Mouse (Mus musculus) hindbrain, embryonic 12.5 days (tissue): ENCODE measurements around the gene Gm6034. TPM values are rescaled to one million over a fixed set of nuclear protein-coding genes. Genes with fewer than 3 reads are reported as not detected.
"Not testable (repeated sequence)": the region's sequence is repeated elsewhere in the genome, so short reads cannot be mapped to it uniquely, and the experiment has no call there.

ENCODE experiments used
- ATAC-seq: fragments of 200-750 bp; cut with Nextera tagmentation; 2 replicates; pipeline ENCODE4 v1.8.0; 2017; ENCODE audit warnings: moderate TSS enrichment; ENCODE audit not compliant: low FRiP score
- H3K27ac ChIP-seq: fragments of 300-500 bp; sonication (generic); 2 replicates; pipeline ENCODE4 v1.5.1; 2016; ENCODE audit warnings: mild to moderate bottlenecking
- H3K27me3 ChIP-seq: fragments of 300-500 bp; sonication (generic); 2 replicates; pipeline ENCODE4 v1.6.1; 2016; ENCODE audit warnings: mild to moderate bottlenecking
- H3K36me3 ChIP-seq: fragments of 300-500 bp; sonication (generic); 2 replicates; pipeline ENCODE4 v1.6.1; 2016; ENCODE audit warnings: mild to moderate bottlenecking
- H3K4me1 ChIP-seq: fragments of 300-500 bp; sonication (generic); 2 replicates; pipeline ENCODE4 v1.6.1; 2016
- H3K4me2 ChIP-seq: fragments of 300-500 bp; sonication (generic); replicated peaks from 2 replicates; pipeline ENCODE4 v1.6.1; 2016; ENCODE audit warnings: mild to moderate bottlenecking
- H3K4me3 ChIP-seq: fragments of 300-500 bp; sonication (generic); 2 replicates; pipeline ENCODE4 v1.5.1; 2016; ENCODE audit warnings: mild to moderate bottlenecking
- H3K9ac ChIP-seq: fragments of 300-500 bp; sonication (generic); 2 replicates; pipeline ENCODE4 v1.6.1; 2016; ENCODE audit warnings: mild to moderate bottlenecking, moderate library complexity
- H3K9me3 ChIP-seq: fragments of 300-500 bp; sonication (generic); replicated peaks from 2 replicates; pipeline ENCODE4 v1.6.1; 2016; ENCODE audit warnings: mild to moderate bottlenecking
- WGBS: fragments of 180-500 bp; shearing (Covaris S2); methylation state at CpG from one replicate; pipeline ENCODE4 v1.1.7; 2016; 5-methylcytosine and 5-hydroxymethylcytosine counted together
- polyA plus RNA-seq: library from polyadenylated mRNA; unstranded; fragments of >200 nt; fragmentation: Nextera tagmentation; extraction: Ambion mirVana; gene quantifications from 2 replicates; pipeline ENCODE4 v1.2.1, GENCODE M21; 2016

Gene Gm6034
- polyA plus RNA-seq, 1 experiment from 2014 or later = not detected

GRCm38 (mm10) chr17:36042055-36042454 is 706 bp upstream of the Gm6034 start:
- H3K27me3 ChIP-seq, H3K36me3 ChIP-seq, H3K27ac ChIP-seq, H3K9me3 ChIP-seq, H3K4me1 ChIP-seq: not testable (repeated sequence)
- peak; percentile 67; the same call in 1 of the 2 replicates for ATAC-seq
- WGBS = 1% methylated on average over 18 of the region's 19 CpGs
- Histone ChIP-seq H3K9ac (peak overlapping the region; percentile 55), H3K4me2 (peak overlapping the region; percentile 68), H3K4me3 (peak overlapping the region; percentile 29)

- ATAC-seq = no peak
- Histone ChIP-seq H3K27me3 (no peaks in the 10 kb centered on the region; the same call in 1 of the 2 replicates), H3K4me2 (peak overlapping the region; percentile 68), H3K4me1 (peaks cover 3% of the 10 kb centered on the region; the same call in 1 of the 2 replicates), H3K4me3 (no peak overlapping the region), H3K9ac (no peak overlapping the region), H3K27ac (no peak overlapping the region), H3K9me3 (no peaks in the 10 kb centered on the region), H3K36me3 (no peaks in the 10 kb centered on the region)
- WGBS = 80% methylated on average over 3 of the region's 3 CpGs
Measured at GRCm38 (mm10) chr17:36043286-36043685, 525 bp downstream of the Gm6034 start.

GRCm38 (mm10) chr17:36057927-36058326 is 15.2 kb downstream of the Gm6034 start:
- not testable (repeated sequence) for H3K36me3 ChIP-seq, H3K27ac ChIP-seq, H3K9me3 ChIP-seq, H3K27me3 ChIP-seq, ATAC-seq, H3K4me2 ChIP-seq, H3K4me1 ChIP-seq, H3K4me3 ChIP-seq, H3K9ac ChIP-seq
- 91% methylated on average over 25 of the region's 25 CpGs for WGBS

- not testable (repeated sequence) for H3K4me2 ChIP-seq, H3K27me3 ChIP-seq, H3K9me3 ChIP-seq, H3K36me3 ChIP-seq, H3K9ac ChIP-seq, ATAC-seq, H3K4me1 ChIP-seq, H3K4me3 ChIP-seq, H3K27ac ChIP-seq
- 75% methylated on average over 1 of the region's 1 CpGs for WGBS
Measured at GRCm38 (mm10) chr17:36058362-36058761, 15.6 kb downstream of the Gm6034 start, which contains the start of gene Gm11127. Gene Gm11127 (minus strand): TSS chr17:36058371.

- H3K27me3 ChIP-seq = no peaks in the 10 kb centered on the region
- H3K9me3 ChIP-seq = no peaks in the 10 kb centered on the region
- H3K36me3 ChIP-seq = no peaks in the 10 kb centered on the region
- 26% methylated on average over 2 of the region's 2 CpGs for WGBS
- no peaks in the 10 kb centered on the region for H3K4me1 ChIP-seq
- no peak overlapping the region for H3K4me3 ChIP-seq
- H3K9ac ChIP-seq = no peak overlapping the region
- ATAC-seq = no peak
- no peak overlapping the region for H3K27ac ChIP-seq
- H3K4me2 ChIP-seq = no peak overlapping the region
Measured at GRCm38 (mm10) chr17:36060829-36061228, 18.1 kb downstream of the Gm6034 start.

GRCm38 (mm10) chr17:36081901-36082300 is 39.1 kb downstream of the Gm6034 start:
- ATAC-seq, H3K36me3 ChIP-seq, H3K4me2 ChIP-seq, H3K9ac ChIP-seq, H3K4me3 ChIP-seq, H3K4me1 ChIP-seq, H3K9me3 ChIP-seq, H3K27ac ChIP-seq: not testable (repeated sequence)
- H3K27me3 ChIP-seq = peaks cover 29% of the 10 kb centered on the region

GRCm38 (mm10) chr17:36082519-36083232 is 39.9 kb downstream of the Gm6034 start:
- WGBS = 21% methylated on average over 6 of the region's 6 CpGs
- Histone ChIP-seq H3K27me3 (peaks cover 29% of the 10 kb centered on the region), H3K4me2 (peak overlapping the region; percentile 98), H3K4me3 (peak overlapping the region; percentile 49)
- ATAC-seq, H3K36me3 ChIP-seq, H3K9ac ChIP-seq, H3K4me1 ChIP-seq, H3K9me3 ChIP-seq, H3K27ac ChIP-seq: not testable (repeated sequence)

GRCm38 (mm10) chr17:36083266-36083869 is 40.6 kb downstream of the Gm6034 start:
- peak overlapping the region; percentile 98 for H3K4me2 ChIP-seq
- WGBS = under 1% methylated on average over 46 of the region's 46 CpGs
- peaks cover 29% of the 10 kb centered on the region for H3K27me3 ChIP-seq
- peak; percentile 78 for ATAC-seq
- H3K9ac ChIP-seq = peak overlapping the region; percentile 65
- H3K4me3 ChIP-seq = peak overlapping the region; percentile 49
- no peaks in the 10 kb centered on the region for H3K36me3 ChIP-seq
- H3K9me3 ChIP-seq = no peaks in the 10 kb centered on the region
- no peak overlapping the region for H3K27ac ChIP-seq
- H3K4me1 ChIP-seq = 0 out of 2 replicates have a peak, but pooled peaks cover 7% of the 10 kb centered on the region

- Histone ChIP-seq H3K4me1 (0 out of 2 replicates have a peak, but pooled peaks cover 7% of the 10 kb centered on the region), H3K36me3 (no peaks in the 10 kb centered on the region), H3K27ac (no peak overlapping the region), H3K4me2 (peak overlapping the region; percentile 98), H3K4me3 (peak overlapping the region; percentile 49), H3K9ac (peak overlapping the region; percentile 65), H3K27me3 (peaks cover 29% of the 10 kb centered on the region), H3K9me3 (no peaks in the 10 kb centered on the region)
- ATAC-seq = peak; percentile 50; the same call in 1 of the 2 replicates
- WGBS = under 1% methylated on average over 36 of the region's 42 CpGs
Measured at GRCm38 (mm10) chr17:36083870-36084451, 41.2 kb downstream of the Gm6034 start.

- H3K9ac ChIP-seq, H3K36me3 ChIP-seq, H3K4me3 ChIP-seq, H3K27ac ChIP-seq, H3K4me1 ChIP-seq, ATAC-seq, H3K9me3 ChIP-seq, H3K4me2 ChIP-seq: not testable (repeated sequence)
- WGBS = 70% methylated on average over 1 of the region's 1 CpGs
- peaks cover 29% of the 10 kb centered on the region for H3K27me3 ChIP-seq
Measured at GRCm38 (mm10) chr17:36085976-36086375, 43.2 kb downstream of the Gm6034 start.

GRCm38 (mm10) chr17:36091933-36092332 is 49.2 kb downstream of the Gm6034 start:
- H3K36me3 ChIP-seq, H3K4me1 ChIP-seq, H3K4me3 ChIP-seq, H3K4me2 ChIP-seq, H3K27me3 ChIP-seq, ATAC-seq, H3K27ac ChIP-seq, H3K9ac ChIP-seq, H3K9me3 ChIP-seq: not testable (repeated sequence)
- WGBS = no CpG with 5 or more reads among the region's 2 CpGs

- not testable (repeated sequence) for H3K27ac ChIP-seq, H3K27me3 ChIP-seq, ATAC-seq
Measured at GRCm38 (mm10) chr17:36092520-36092919, 49.8 kb downstream of the Gm6034 start.

More at GRCm38 (mm10) chr17:36092520-36092919, 49.8 kb downstream of the Gm6034 start:
- not testable (repeated sequence) for H3K4me3 ChIP-seq, H3K4me2 ChIP-seq, H3K4me1 ChIP-seq, H3K9me3 ChIP-seq, H3K9ac ChIP-seq, H3K36me3 ChIP-seq
